Mouse (Mus musculus): ENCODE results near the gene Cers3. TPM values are rescaled to one million over a fixed set of nuclear protein-coding genes. Genes with fewer than 3 reads are reported as not detected.

The Cers3 gene
- polyA plus RNA-seq (2014; fragmentation: Illumina TruSeq; extraction: RNeasy Lipid Tissue Mini Kit (QIAGEN cat#74804); ENCODE audit: low read depth, low replicate concordance) = 1.1 TPM

GRCm38 (mm10) chr7:66743377-66743781, at the start of gene Cers3:
Cers3 (plus strand) TSS chr7:66743504.

GRCm38 (mm10) chr7:66839463-66840007, 96.2 kb downstream of the Cers3 start, which contains the start of gene Adamts17:
Adamts17 (plus strand) TSS chr7:66839735.

Other genes with a start within 250 kb of the Cers3 start
- gene Asb7, start 53.9 kb upstream of the Cers3 start, polyA plus RNA-seq (2014; fragmentation: Illumina TruSeq; extraction: RNeasy Lipid Tissue Mini Kit (QIAGEN cat#74804); ENCODE audit: low read depth, low replicate concordance) = 18.4 TPM
- gene Lins1, start 53.6 kb upstream of the Cers3 start, polyA plus RNA-seq (2014; fragmentation: Illumina TruSeq; extraction: RNeasy Lipid Tissue Mini Kit (QIAGEN cat#74804); ENCODE audit: low read depth, low replicate concordance) = 8.7 TPM
- gene Adamts17, start 96.2 kb downstream of the Cers3 start, polyA plus RNA-seq (2014; fragmentation: Illumina TruSeq; extraction: RNeasy Lipid Tissue Mini Kit (QIAGEN cat#74804); ENCODE audit: low read depth, low replicate concordance) = not detected